Mouse (Mus musculus): Measurements from ENCODE around the gene Atg101.
A peak's percentile ranks its signal among the peaks of the same experiment; 100 is the strongest.

DNA sequence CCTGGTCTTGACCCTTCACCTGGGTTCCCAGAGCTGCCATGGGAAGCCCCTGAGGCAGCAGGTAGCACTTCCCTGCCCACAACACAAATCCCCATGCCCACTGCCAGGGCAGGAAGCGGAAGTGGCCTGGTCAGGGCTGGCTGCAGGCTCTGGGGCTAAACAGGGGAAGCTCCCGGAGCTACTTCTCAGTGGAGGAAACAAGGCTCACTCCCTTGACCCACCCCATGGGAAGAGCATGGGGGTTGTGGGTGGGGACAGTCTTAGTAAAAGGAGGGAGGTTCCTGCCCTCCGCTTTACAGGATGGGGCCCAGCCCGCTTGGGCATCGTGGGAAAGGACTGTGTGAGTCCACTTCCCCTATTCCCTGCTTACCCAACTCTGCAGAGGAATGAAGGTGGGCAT lies 21.6 kb upstream of the Atg101 start:
- TF ChIP-seq POLR2A (IDR thresholded peaks at IDR 0.05; ENCODE audit: insufficient read length, low read depth) (no peak), E2F4 (IDR thresholded peaks at IDR 0.05; ENCODE audit: insufficient read depth) (no peak), USF1 (IDR thresholded peaks at IDR 0.05; ENCODE audit: low read depth) (no peak), MYOG (IDR thresholded peaks at IDR 0.05; ENCODE audit: control insufficient read depth in 1 of 3, insufficient read depth in 1 of 3, insufficient read length in 2 of 3, low read depth in 2 of 3) (peak in 1 of 3 experiments; percentile 7), TCF12 (IDR thresholded peaks at IDR 0.05; ENCODE audit: insufficient read depth, poor library complexity, severe bottlenecking) (no peak)
